Mouse (Mus musculus): ENCODE data around the gene Bicc1.

DNA sequence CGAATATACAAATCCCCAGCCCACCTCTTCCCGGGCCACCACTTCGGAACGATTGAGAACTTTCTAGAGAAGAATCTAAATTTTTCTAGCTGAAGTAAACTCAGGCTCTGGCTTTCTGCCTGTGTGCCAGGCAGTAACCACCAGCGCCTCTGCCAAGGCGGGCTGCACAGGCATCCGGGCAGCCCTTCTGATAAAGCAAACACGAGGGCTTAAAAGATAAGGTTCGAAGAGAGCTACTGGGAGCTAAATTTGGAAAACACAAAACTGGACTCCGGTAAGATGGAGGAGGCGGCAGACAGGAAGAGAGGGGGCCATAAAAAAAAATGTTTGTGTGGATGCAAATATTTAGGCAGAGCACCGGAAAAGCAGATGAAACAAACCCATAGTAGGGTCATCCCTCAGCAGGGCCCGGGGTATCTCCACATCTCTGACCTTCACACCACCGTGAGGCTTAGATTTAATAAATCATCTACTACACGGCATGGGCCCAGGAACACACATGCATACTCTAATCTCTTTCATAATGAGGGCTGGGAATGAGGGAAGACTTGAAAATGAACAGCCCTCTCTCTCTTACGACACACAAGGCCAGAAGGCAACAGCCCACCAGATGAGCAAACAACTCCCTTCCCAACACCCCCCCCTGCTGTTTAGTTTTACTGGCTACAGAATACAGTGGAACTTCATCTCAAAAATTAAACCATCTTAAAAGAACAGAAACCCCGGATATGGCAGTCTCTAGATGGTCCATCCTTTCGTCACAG, 134.2 kb downstream of the Bicc1 start:
- no peak; the same call in 1 of the 2 replicates for TF ChIP-seq POLR2A (IDR thresholded peaks at IDR 0.05; ENCODE audit: insufficient read depth, low read depth, low read length)
- peak; percentile 31 for TF ChIP-seq CTCF (IDR thresholded peaks at IDR 0.05)

Measured in heart, adult 2 months (tissue).